Mouse (Mus musculus) midbrain, embryonic 12.5 days (tissue): ENCODE data around the gene Cct8l1. TPM values are rescaled to one million over a fixed set of nuclear protein-coding genes. Genes with fewer than 3 reads are reported as not detected.

Experiments used
- ATAC-seq: fragments of 200-750 bp; cut with Nextera tagmentation; 2 replicates; pipeline ENCODE4 v1.8.0; 2017; ENCODE audit warnings: low read depth, moderate TSS enrichment, moderate library complexity; ENCODE audit not compliant: low FRiP score
- H3K27ac ChIP-seq: fragments of 300-500 bp; sonication (generic); replicated peaks from 2 replicates; pipeline ENCODE4 v1.5.1; 2016; ENCODE audit warnings: mild to moderate bottlenecking
- H3K27me3 ChIP-seq: fragments of 300-500 bp; sonication (generic); 2 replicates; pipeline ENCODE4 v1.6.1; 2016; ENCODE audit warnings: mild to moderate bottlenecking
- H3K36me3 ChIP-seq: fragments of 300-500 bp; sonication (generic); 2 replicates; pipeline ENCODE4 v1.6.1; 2016
- H3K4me1 ChIP-seq: fragments of 300-500 bp; sonication (generic); 2 replicates; pipeline ENCODE4 v1.6.1; 2016
- H3K4me2 ChIP-seq: fragments of 300-500 bp; sonication (generic); replicated peaks from 2 replicates; pipeline ENCODE4 v1.6.1; 2016; ENCODE audit warnings: mild to moderate bottlenecking, moderate library complexity
- H3K4me3 ChIP-seq: fragments of 300-500 bp; sonication (generic); 2 replicates; pipeline ENCODE4 v1.5.1; 2016; ENCODE audit warnings: mild to moderate bottlenecking
- H3K9ac ChIP-seq: fragments of 300-500 bp; sonication (generic); replicated peaks from 2 replicates; pipeline ENCODE4 v1.6.1; 2016; ENCODE audit warnings: mild to moderate bottlenecking, moderate library complexity
- H3K9me3 ChIP-seq: fragments of 300-500 bp; sonication (generic); 2 replicates; pipeline ENCODE4 v1.6.1; 2016; ENCODE audit warnings: mild to moderate bottlenecking
- WGBS: fragments of 180-500 bp; shearing (Covaris S2); methylation state at CpG from one replicate; pipeline ENCODE4 v1.1.7; 2016; 5-methylcytosine and 5-hydroxymethylcytosine counted together
- polyA plus RNA-seq: library from polyadenylated mRNA; unstranded; fragments of >200 nt; fragmentation: Nextera tagmentation; extraction: Ambion mirVana; gene quantifications from 2 replicates; pipeline ENCODE4 v1.2.1, GENCODE M21; 2016

Gene Cct8l1
- polyA plus RNA-seq, 1 experiment from 2014 or later = not detected

- Histone ChIP-seq H3K27me3 (no peaks in the 10 kb centered on the region), H3K4me1 (no peaks in the 10 kb centered on the region), H3K27ac (no peak overlapping the region), H3K9ac (no peak overlapping the region), H3K36me3 (no peaks in the 10 kb centered on the region), H3K9me3 (no peaks in the 10 kb centered on the region), H3K4me3 (no peak overlapping the region), H3K4me2 (no peak overlapping the region)
- 93% methylated on average over 5 of the region's 5 CpGs for WGBS
- no peak for ATAC-seq
Observed at GRCm38 (mm10) chr5:25506041-25506440, 9.8 kb upstream of the Cct8l1 start.

GRCm38 (mm10) chr5:25516301-25516895 lies 531 bp downstream of the Cct8l1 start:
- no peaks in the 10 kb centered on the region for H3K36me3 ChIP-seq
- no peak overlapping the region for H3K27ac ChIP-seq

DNA sequence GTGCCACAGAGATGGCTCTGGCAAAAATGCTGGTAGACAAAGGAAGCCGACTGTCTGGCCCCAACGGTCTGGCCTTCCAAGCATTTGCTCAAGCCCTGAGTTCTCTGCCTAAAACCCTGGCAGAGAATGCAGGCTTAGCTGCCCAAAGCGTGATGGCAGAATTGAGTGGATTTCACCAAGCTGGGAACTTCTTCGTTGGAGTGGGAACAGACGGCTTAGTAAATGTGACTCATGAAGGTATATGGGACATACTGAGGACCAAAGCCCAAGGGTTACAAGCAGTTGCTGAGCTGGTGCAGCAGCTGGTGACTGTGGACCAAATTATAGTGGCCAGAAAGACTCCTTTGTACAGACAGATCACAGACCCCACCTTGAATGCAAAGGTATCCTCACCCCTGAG lies 1.7 kb downstream of the Cct8l1 start:
- H3K9me3 ChIP-seq = no peaks in the 10 kb centered on the region
- H3K36me3 ChIP-seq = no peaks in the 10 kb centered on the region
- H3K9ac ChIP-seq = no peak overlapping the region
- no peak overlapping the region for H3K4me2 ChIP-seq
- no peaks in the 10 kb centered on the region for H3K4me1 ChIP-seq
- H3K27ac ChIP-seq = no peak overlapping the region
- 84% methylated on average over 5 of the region's 5 CpGs for WGBS
- no peak overlapping the region for H3K4me3 ChIP-seq
- no peaks in the 10 kb centered on the region for H3K27me3 ChIP-seq
- ATAC-seq = no peak

More at GRCm38 (mm10) chr5:25516301-25516895, 531 bp downstream of the Cct8l1 start:
- WGBS = 93% methylated on average over 11 of the region's 11 CpGs
- Histone ChIP-seq H3K27me3 (no peaks in the 10 kb centered on the region), H3K4me2 (no peak overlapping the region), H3K4me1 (no peaks in the 10 kb centered on the region), H3K4me3 (no peak overlapping the region), H3K9me3 (no peaks in the 10 kb centered on the region), H3K9ac (no peak overlapping the region)
- no peak for ATAC-seq

- Histone ChIP-seq H3K4me3 (no peak overlapping the region), H3K27ac (no peak overlapping the region), H3K4me2 (no peak overlapping the region), H3K9me3 (no peaks in the 10 kb centered on the region), H3K4me1 (no peaks in the 10 kb centered on the region), H3K27me3 (no peaks in the 10 kb centered on the region), H3K36me3 (no peaks in the 10 kb centered on the region), H3K9ac (no peak overlapping the region)
- ATAC-seq = no peak
- 77% methylated on average over 3 of the region's 3 CpGs for WGBS
Observed at GRCm38 (mm10) chr5:25519820-25520219, 4.0 kb downstream of the Cct8l1 start.

DNA sequence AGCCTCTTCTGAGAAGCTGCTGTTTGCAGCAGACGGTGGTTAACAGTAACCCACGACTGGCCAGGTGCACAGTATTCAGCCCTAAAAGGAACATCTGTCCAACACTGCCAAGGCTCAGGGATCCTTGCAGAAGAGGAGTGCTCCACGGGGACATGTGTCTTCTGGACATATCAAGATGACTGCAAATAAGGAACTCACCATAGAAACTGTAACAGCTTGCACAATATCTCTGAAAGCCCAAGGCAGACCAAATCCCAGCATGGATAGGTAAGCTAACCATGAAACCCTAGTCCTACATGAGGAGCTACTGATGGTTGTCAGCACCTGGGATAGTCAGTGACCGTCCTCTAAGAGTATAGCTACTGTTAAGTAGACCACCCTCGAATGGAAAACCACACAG lies 5.6 kb downstream of the Cct8l1 start:
- Histone ChIP-seq H3K27ac (no peak overlapping the region), H3K9ac (no peak overlapping the region), H3K4me3 (no peak overlapping the region), H3K9me3 (no peaks in the 10 kb centered on the region), H3K4me2 (no peak overlapping the region), H3K4me1 (no peaks in the 10 kb centered on the region), H3K27me3 (no peaks in the 10 kb centered on the region), H3K36me3 (no peaks in the 10 kb centered on the region)
- 89% methylated on average over 5 of the region's 5 CpGs for WGBS
- ATAC-seq = no peak

GRCm38 (mm10) chr5:25526116-25526515 lies 10.2 kb downstream of the Cct8l1 start:
- no peaks in the 10 kb centered on the region for H3K9me3 ChIP-seq
- WGBS = 60% methylated on average over 5 of the region's 5 CpGs
- H3K9ac ChIP-seq = no peak overlapping the region
- H3K4me1 ChIP-seq = peaks cover 12% of the 10 kb centered on the region
- no peak for ATAC-seq
- H3K4me2 ChIP-seq = no peak overlapping the region
- H3K36me3 ChIP-seq = no peaks in the 10 kb centered on the region
- H3K4me3 ChIP-seq = no peak overlapping the region
- H3K27ac ChIP-seq = no peak overlapping the region
- H3K27me3 ChIP-seq = no peaks in the 10 kb centered on the region

DNA sequence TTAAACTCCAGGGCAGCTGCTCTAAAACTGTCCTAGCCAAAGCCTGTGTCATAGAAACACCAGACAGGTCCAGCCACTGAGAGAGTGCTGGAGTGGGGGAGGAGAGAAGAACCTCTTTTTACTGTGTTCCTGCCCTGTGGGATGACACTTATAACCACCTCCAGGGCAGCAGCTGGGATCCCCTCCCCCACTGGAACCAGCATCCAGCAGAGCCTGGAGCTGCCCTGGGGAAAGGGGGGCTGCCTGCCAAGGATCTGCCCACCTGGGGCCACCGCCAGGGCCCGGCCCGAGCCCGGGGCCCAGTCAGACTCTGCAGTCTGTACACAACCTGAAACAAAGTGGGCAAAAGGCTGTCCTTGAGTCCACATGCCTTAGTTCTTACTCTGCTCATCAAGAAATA lies 11.1 kb downstream of the Cct8l1 start:
- Histone ChIP-seq H3K27ac (no peak overlapping the region), H3K4me2 (no peak overlapping the region), H3K4me1 (peaks cover 12% of the 10 kb centered on the region), H3K4me3 (no peak overlapping the region), H3K9ac (0 out of 2 replicates have a peak overlapping the region, but pooled peaks have one; percentile 31), H3K27me3 (no peaks in the 10 kb centered on the region), H3K9me3 (no peaks in the 10 kb centered on the region), H3K36me3 (no peaks in the 10 kb centered on the region)
- no peak for ATAC-seq
- 50% methylated on average over 4 of the region's 4 CpGs for WGBS

GRCm38 (mm10) chr5:25527971-25528370 lies 12.1 kb downstream of the Cct8l1 start:
- Histone ChIP-seq H3K4me3 (no peak overlapping the region), H3K36me3 (no peaks in the 10 kb centered on the region), H3K9me3 (no peaks in the 10 kb centered on the region), H3K4me1 (peaks cover 12% of the 10 kb centered on the region), H3K27me3 (no peaks in the 10 kb centered on the region), H3K27ac (no peak overlapping the region), H3K9ac (no peak overlapping the region), H3K4me2 (no peak overlapping the region)
- WGBS = 33% methylated on average over 1 of the region's 1 CpGs
- no peak for ATAC-seq

DNA sequence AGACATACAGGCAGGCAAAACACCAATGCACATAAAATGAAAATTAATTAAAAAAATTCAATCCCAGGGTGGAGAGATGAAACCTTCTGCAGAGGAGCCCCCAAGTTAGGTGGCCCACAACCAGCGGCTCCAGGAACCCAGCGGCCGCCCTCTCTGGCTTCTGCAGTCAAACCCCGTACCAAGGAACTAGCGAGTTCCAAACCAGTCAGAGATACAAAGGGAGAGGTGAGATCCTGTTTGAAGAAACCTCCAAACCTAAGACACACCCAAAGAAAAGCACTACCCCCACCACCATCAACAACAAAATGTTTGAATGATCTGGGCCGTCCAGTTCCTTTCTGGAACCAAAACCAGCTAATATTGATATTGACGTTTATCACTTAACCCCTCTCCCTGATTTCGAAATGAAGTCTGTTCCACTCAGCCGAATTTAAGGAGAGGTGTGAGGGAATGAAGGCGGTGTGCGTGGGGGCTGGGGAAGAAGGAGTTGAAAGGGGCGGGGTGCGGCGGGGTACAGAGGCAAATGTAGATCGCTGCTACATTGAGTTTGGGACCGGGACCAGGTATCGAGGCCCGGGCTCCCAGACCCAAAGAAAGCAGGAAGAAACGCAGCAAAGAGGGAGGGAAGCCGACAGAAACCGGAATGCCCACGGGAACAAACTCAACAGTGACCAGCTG lies 13.1 kb downstream of the Cct8l1 start:
- H3K27me3 ChIP-seq = no peaks in the 10 kb centered on the region
- ATAC-seq = no peak
- H3K27ac ChIP-seq = peak overlapping the region; percentile 71
- peaks cover 12% of the 10 kb centered on the region for H3K4me1 ChIP-seq
- WGBS = 11% methylated on average over 22 of the region's 22 CpGs
- H3K9ac ChIP-seq = peak overlapping the region; percentile 54
- H3K9me3 ChIP-seq = no peaks in the 10 kb centered on the region
- peak overlapping the region; percentile 60 for H3K4me2 ChIP-seq
- H3K36me3 ChIP-seq = no peaks in the 10 kb centered on the region
- peak overlapping the region; percentile 71 for H3K4me3 ChIP-seq

DNA sequence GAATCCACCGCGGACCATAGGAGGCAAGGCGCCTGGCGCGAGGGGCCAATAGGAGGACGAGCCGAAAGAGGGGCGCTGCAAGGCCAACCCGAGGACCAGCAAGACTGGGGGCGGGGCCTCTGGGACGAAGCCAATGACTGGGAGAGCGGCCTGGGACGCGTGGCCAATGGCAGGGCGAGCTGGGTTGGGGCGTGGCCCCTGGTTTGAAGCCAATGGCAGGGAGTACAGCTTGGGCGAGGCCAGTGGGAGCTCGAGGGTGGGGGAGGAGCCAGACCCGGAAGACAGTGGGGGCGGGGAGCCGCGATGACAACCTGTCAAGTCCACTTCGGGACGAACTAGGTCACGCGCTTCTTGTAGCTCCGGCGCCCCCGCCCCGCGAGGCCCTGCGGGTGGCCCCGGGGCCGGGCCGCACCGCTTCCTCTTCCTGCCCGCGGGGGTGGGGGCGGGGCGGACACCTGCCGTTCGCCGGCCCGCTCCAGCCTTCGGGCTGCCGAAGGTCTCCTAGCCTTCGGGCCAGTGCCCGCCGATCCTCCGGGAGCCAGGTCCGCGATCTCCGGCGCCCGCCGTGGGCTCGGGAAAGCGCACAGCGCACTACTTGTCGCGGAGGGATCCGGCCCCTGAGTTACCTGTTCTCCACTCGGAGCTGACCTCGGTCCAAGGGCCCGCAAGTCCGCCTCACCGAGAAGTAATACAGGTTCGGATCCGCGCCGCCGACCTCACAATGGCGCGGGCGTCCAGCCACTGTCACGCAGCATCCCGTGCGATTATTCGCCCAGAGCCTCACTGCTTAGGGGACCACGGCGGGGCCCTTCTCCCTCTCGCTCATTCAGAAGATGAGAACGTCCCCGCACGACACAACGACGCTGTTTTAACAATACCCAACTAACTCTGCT lies 13.9 kb downstream of the Cct8l1 start:
- Histone ChIP-seq H3K27me3 (no peaks in the 10 kb centered on the region), H3K36me3 (no peaks in the 10 kb centered on the region), H3K4me1 (peaks cover 12% of the 10 kb centered on the region), H3K4me2 (peak overlapping the region; percentile 60), H3K9ac (peak overlapping the region; percentile 71), H3K9me3 (no peaks in the 10 kb centered on the region), H3K27ac (peak overlapping the region; percentile 95), H3K4me3 (peak overlapping the region; percentile 71)
- ATAC-seq = peak; percentile 100
- under 1% methylated on average over 85 of the region's 87 CpGs for WGBS

- Histone ChIP-seq H3K4me1 (peaks cover 12% of the 10 kb centered on the region), H3K27ac (peak overlapping the region; percentile 95; the same call in 1 of the 2 replicates)
- no peak for ATAC-seq
Observed at GRCm38 (mm10) chr5:25530629-25531028, 14.8 kb downstream of the Cct8l1 start.

More at GRCm38 (mm10) chr5:25530629-25531028, 14.8 kb downstream of the Cct8l1 start:
- Histone ChIP-seq H3K4me2 (peak overlapping the region; percentile 60), H3K36me3 (no peaks in the 10 kb centered on the region), H3K9ac (peak overlapping the region; percentile 71; the same call in 1 of the 2 replicates), H3K4me3 (peak overlapping the region; percentile 71), H3K9me3 (no peaks in the 10 kb centered on the region), H3K27me3 (no peaks in the 10 kb centered on the region)
- WGBS = 32% methylated on average over 2 of the region's 2 CpGs
